Mouse (Mus musculus): ENCODE measurements at regions not wholly inside any gene's neighbourhood (a gene's known extent, or its start where the extent isn't known, plus 50 kb on each side); places are given as distances from the start of the nearest gene placed in this dataset.

DNA sequence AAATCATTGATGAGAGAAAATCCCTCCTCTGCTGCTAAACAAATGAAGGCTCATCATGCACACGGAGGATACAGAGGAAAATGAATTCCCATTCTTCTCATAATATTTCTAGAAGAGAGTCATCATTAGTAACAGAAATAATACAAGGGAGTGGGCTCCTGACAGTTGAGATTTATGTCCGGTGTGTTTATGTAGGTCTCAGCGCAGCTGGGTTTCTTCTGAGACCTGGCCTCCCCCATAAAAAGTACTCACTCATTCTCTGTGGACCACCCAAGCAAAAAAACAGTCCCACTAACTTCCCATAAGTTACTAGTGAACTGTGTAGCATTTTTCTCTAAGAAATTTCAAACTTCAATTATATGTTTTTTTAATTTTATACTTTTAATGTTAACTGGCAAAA lies 792.7 kb upstream of the Map3k7 start:
- DNase-seq (ENCODE audit: low spot score, missing footprints) (no peak), ATAC-seq (ENCODE audit: low FRiP score) (no peak)
- Histone ChIP-seq H3K9ac (ENCODE audit: low read length) (no peak overlapping the region), H3K4me1 (ENCODE audit: control insufficient read depth, insufficient read depth, low read length) (no peaks in the 10 kb centered on the region), H3K4me2 (no peak overlapping the region), H3K27ac (ENCODE audit: low read depth, low read length) (no peak overlapping the region), H3K4me3 (ENCODE audit: low read depth, low read length) (no peak overlapping the region), H3K27me3 (ENCODE audit: control insufficient read depth, insufficient read depth, low read length) (no peaks in the 10 kb centered on the region), H3K36me3 (ENCODE audit: control insufficient read depth, insufficient read depth, low read length) (no peaks in the 10 kb centered on the region), H3K9me3 (ENCODE audit: control insufficient read depth, low read length) (no peaks in the 10 kb centered on the region)
- WGBS, result 90% methylated on average over 3 of the region's 3 CpGs

DNA sequence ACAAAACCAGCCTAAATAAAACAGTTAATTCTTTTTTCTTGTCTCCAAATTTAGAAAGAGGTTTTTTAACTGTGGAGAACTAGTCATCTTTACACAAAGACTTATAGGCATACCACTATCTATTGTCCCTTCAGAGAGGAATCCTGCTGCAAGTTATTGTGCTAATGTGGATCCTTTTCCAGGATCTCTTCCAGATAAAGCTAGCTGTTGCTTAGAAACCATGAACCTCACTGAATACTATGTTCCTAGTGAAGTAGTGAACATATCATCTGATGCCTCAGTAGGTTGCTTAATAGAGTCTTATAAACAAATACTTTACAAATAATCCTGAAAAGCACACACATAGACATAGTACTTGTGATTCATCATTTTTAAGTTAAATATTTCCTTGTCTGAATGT lies 766.0 kb upstream of the Map3k7 start:
- no peaks in the 10 kb centered on the region for H3K36me3 ChIP-seq (ENCODE audit: control insufficient read depth, insufficient read depth, low read length)
- H3K27ac ChIP-seq (ENCODE audit: low read depth, low read length), result no peak overlapping the region
- no peak overlapping the region for H3K9ac ChIP-seq (ENCODE audit: low read length)
- H3K4me2 ChIP-seq, result no peak overlapping the region
- no peak for ATAC-seq (ENCODE audit: low FRiP score)
- no peaks in the 10 kb centered on the region for H3K27me3 ChIP-seq (ENCODE audit: control insufficient read depth, insufficient read depth, low read length)
- H3K4me1 ChIP-seq (ENCODE audit: control insufficient read depth, insufficient read depth, low read length), result no peaks in the 10 kb centered on the region
- H3K4me3 ChIP-seq (ENCODE audit: low read depth, low read length), result no peak overlapping the region
- H3K9me3 ChIP-seq (ENCODE audit: control insufficient read depth, low read length), result no peaks in the 10 kb centered on the region
- DNase-seq (ENCODE audit: low spot score, missing footprints), result no peak

DNA sequence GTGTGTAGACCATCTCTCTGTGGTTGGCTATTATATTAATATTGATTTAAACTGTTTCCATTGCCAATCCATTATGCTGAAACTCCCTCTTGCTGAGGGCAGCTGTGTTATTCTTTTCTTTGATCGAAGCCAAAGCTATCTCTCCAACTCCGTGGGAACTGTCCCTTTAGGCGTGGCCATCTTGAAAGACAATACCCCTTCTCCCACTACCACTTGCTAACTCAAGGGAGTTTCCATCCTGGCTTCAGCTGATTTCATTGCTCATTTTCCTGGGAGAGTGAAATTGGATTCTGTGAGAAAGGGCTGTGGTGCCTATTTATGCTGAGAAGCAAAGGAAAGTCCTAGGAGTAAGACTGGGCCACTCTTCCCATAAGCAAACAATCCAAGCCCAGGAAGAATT lies 760.6 kb upstream of the Map3k7 start:
- no peaks in the 10 kb centered on the region for H3K36me3 ChIP-seq (ENCODE audit: control insufficient read depth, insufficient read depth, low read length)
- H3K4me1 ChIP-seq (ENCODE audit: control insufficient read depth, insufficient read depth, low read length), result no peaks in the 10 kb centered on the region
- DNase-seq (ENCODE audit: low spot score, missing footprints), result no peak
- H3K4me2 ChIP-seq, result no peak overlapping the region
- no peak overlapping the region for H3K9ac ChIP-seq (ENCODE audit: low read length)
- ATAC-seq (ENCODE audit: low FRiP score), result no peak
- no peaks in the 10 kb centered on the region for H3K27me3 ChIP-seq (ENCODE audit: control insufficient read depth, insufficient read depth, low read length)
- H3K4me3 ChIP-seq (ENCODE audit: low read depth, low read length), result no peak overlapping the region
- no peak overlapping the region for H3K27ac ChIP-seq (ENCODE audit: low read depth, low read length)
- WGBS, result 73% methylated on average over 3 of the region's 3 CpGs
- no peaks in the 10 kb centered on the region for H3K9me3 ChIP-seq (ENCODE audit: control insufficient read depth, low read length)

GRCm38 (mm10) chr4:31205332-31205970 lies 758.4 kb upstream of the Map3k7 start:
- 91% methylated on average over 14 of the region's 14 CpGs for WGBS
- Histone ChIP-seq H3K27me3 (ENCODE audit: control insufficient read depth, insufficient read depth, low read length) (no peaks in the 10 kb centered on the region), H3K4me2 (no peak overlapping the region), H3K4me1 (ENCODE audit: control insufficient read depth, insufficient read depth, low read length) (no peaks in the 10 kb centered on the region), H3K4me3 (ENCODE audit: low read depth, low read length) (no peak overlapping the region), H3K9ac (ENCODE audit: low read length) (no peak overlapping the region), H3K9me3 (ENCODE audit: control insufficient read depth, low read length) (no peaks in the 10 kb centered on the region), H3K27ac (ENCODE audit: low read depth, low read length) (no peak overlapping the region), H3K36me3 (ENCODE audit: control insufficient read depth, insufficient read depth, low read length) (no peaks in the 10 kb centered on the region)
- ATAC-seq (ENCODE audit: low FRiP score) (no peak), DNase-seq (ENCODE audit: low spot score, missing footprints) (no peak)

DNA sequence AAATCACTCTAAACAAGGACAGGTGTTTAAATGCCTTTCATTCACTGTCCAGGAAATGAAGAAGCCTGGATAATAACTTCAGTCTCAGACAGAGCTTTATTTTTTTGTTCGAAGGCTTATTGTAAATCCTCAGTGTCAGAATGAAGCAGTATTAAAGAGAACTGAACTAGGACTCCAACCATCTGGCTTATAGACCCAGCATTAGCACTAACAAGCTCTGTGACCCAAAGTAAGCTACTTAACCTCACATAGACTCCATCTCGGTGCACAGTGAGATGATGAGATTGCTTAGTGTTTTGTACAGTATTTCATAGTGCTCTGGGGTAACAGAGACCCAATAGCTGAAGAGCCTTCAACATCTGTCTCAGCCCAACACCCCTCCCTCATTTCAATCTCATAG lies 738.2 kb upstream of the Map3k7 start:
- no peaks in the 10 kb centered on the region for H3K4me1 ChIP-seq (ENCODE audit: control insufficient read depth, insufficient read depth, low read length)
- H3K27ac ChIP-seq (ENCODE audit: low read depth, low read length), result no peak overlapping the region
- H3K9me3 ChIP-seq (ENCODE audit: control insufficient read depth, low read length), result no peaks in the 10 kb centered on the region
- DNase-seq (ENCODE audit: low spot score, missing footprints) (no peak), ATAC-seq (ENCODE audit: low FRiP score) (no peak)
- no peak overlapping the region for H3K4me2 ChIP-seq
- no peak overlapping the region for H3K9ac ChIP-seq (ENCODE audit: low read length)
- H3K4me3 ChIP-seq (ENCODE audit: low read depth, low read length), result no peak overlapping the region
- H3K27me3 ChIP-seq (ENCODE audit: control insufficient read depth, insufficient read depth, low read length), result no peaks in the 10 kb centered on the region
- 71% methylated on average over 2 of the region's 2 CpGs for WGBS
- no peaks in the 10 kb centered on the region for H3K36me3 ChIP-seq (ENCODE audit: control insufficient read depth, insufficient read depth, low read length)

GRCm38 (mm10) chr4:31268825-31269495 lies 694.9 kb upstream of the Map3k7 start:
- H3K4me2 ChIP-seq, result no peak overlapping the region
- H3K36me3 ChIP-seq (ENCODE audit: control insufficient read depth, insufficient read depth, low read length), result no peaks in the 10 kb centered on the region
- H3K27ac ChIP-seq (ENCODE audit: low read depth, low read length), result no peak overlapping the region
- no peak overlapping the region for H3K4me3 ChIP-seq (ENCODE audit: low read depth, low read length)
- 81% methylated on average over 3 of the region's 3 CpGs for WGBS
- H3K27me3 ChIP-seq (ENCODE audit: control insufficient read depth, insufficient read depth, low read length), result no peaks in the 10 kb centered on the region
- DNase-seq (ENCODE audit: low spot score, missing footprints) (no peak), ATAC-seq (ENCODE audit: low FRiP score) (no peak)
- H3K9me3 ChIP-seq (ENCODE audit: control insufficient read depth, low read length), result no peaks in the 10 kb centered on the region
- H3K9ac ChIP-seq (ENCODE audit: low read length), result no peak overlapping the region
- H3K4me1 ChIP-seq (ENCODE audit: control insufficient read depth, insufficient read depth, low read length), result no peaks in the 10 kb centered on the region

DNA sequence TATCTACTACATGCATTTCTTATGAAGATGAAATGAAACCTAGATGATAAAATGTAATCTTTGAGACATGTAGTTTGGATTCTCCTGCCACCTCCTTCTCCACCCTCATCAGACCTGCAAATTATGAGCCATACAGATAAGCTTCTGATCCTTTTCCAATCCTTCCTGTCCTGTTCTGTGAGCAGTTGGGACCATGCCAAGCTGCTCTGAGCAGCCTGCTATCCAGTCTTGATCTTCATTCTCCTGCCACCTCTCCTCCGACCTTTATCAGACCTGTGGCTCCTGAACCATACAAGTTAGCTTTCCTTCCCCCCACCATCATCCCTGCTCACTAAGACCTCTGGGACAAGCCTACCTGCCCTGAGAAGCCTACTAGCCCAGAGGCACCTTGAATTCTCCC lies 689.8 kb upstream of the Map3k7 start:
- H3K27ac ChIP-seq (ENCODE audit: low read depth, low read length), result no peak overlapping the region
- no peak for ATAC-seq (ENCODE audit: low FRiP score)
- H3K4me2 ChIP-seq, result no peak overlapping the region
- H3K4me1 ChIP-seq (ENCODE audit: control insufficient read depth, insufficient read depth, low read length), result no peaks in the 10 kb centered on the region
- H3K9me3 ChIP-seq (ENCODE audit: control insufficient read depth, low read length), result no peaks in the 10 kb centered on the region
- DNase-seq (ENCODE audit: low spot score, missing footprints), result no peak
- no peaks in the 10 kb centered on the region for H3K36me3 ChIP-seq (ENCODE audit: control insufficient read depth, insufficient read depth, low read length)
- no peaks in the 10 kb centered on the region for H3K27me3 ChIP-seq (ENCODE audit: control insufficient read depth, insufficient read depth, low read length)
- 88% methylated on average over 1 of the region's 1 CpGs for WGBS
- H3K9ac ChIP-seq (ENCODE audit: low read length), result no peak overlapping the region
- no peak overlapping the region for H3K4me3 ChIP-seq (ENCODE audit: low read depth, low read length)

GRCm38 (mm10) chr4:31290301-31290975 lies 673.5 kb upstream of the Map3k7 start:
- H3K27ac ChIP-seq (ENCODE audit: low read depth, low read length), result no peak overlapping the region

DNA sequence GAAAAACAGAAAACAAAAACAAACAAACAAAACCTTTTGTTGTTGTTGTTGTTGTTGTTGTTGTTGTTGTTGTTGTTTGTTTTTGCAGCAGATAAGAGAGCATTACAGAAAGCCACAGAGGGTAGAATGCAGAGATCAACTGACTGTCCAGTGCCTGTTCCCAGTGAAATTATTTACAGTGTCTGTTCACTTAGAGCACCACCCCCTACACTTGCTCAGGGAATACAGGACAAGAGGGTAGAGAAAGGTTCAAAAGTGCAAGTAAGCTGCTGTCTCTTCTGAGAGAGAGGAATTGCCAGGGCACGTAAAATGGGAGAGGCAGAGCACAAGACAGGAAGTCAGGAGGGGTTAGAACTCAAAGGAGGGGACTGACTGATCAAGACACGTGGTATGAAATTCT lies 670.1 kb upstream of the Map3k7 start:
- WGBS, result 71% methylated on average over 2 of the region's 2 CpGs
- H3K27me3 ChIP-seq (ENCODE audit: control insufficient read depth, insufficient read depth, low read length), result no peaks in the 10 kb centered on the region
- no peaks in the 10 kb centered on the region for H3K4me1 ChIP-seq (ENCODE audit: control insufficient read depth, insufficient read depth, low read length)
- no peak overlapping the region for H3K9ac ChIP-seq (ENCODE audit: low read length)
- H3K27ac ChIP-seq (ENCODE audit: low read depth, low read length), result no peak overlapping the region
- H3K36me3 ChIP-seq (ENCODE audit: control insufficient read depth, insufficient read depth, low read length), result no peaks in the 10 kb centered on the region
- no peak for DNase-seq (ENCODE audit: low spot score, missing footprints)
- no peak overlapping the region for H3K4me3 ChIP-seq (ENCODE audit: low read depth, low read length)
- ATAC-seq (ENCODE audit: low FRiP score), result no peak
- H3K4me2 ChIP-seq, result no peak overlapping the region
- H3K9me3 ChIP-seq (ENCODE audit: control insufficient read depth, low read length), result no peaks in the 10 kb centered on the region

More at GRCm38 (mm10) chr4:31290301-31290975, 673.5 kb upstream of the Map3k7 start:
- DNase-seq (ENCODE audit: low spot score, missing footprints) (no peak), ATAC-seq (ENCODE audit: low FRiP score) (no peak)
- H3K4me1 ChIP-seq (ENCODE audit: control insufficient read depth, insufficient read depth, low read length), result no peaks in the 10 kb centered on the region
- H3K9ac ChIP-seq (ENCODE audit: low read length), result no peak overlapping the region
- no peak overlapping the region for H3K4me2 ChIP-seq
- no peaks in the 10 kb centered on the region for H3K27me3 ChIP-seq (ENCODE audit: control insufficient read depth, insufficient read depth, low read length)
- WGBS, result 73% methylated on average over 5 of the region's 5 CpGs
- no peak overlapping the region for H3K4me3 ChIP-seq (ENCODE audit: low read depth, low read length)
- H3K36me3 ChIP-seq (ENCODE audit: control insufficient read depth, insufficient read depth, low read length), result no peaks in the 10 kb centered on the region
- no peaks in the 10 kb centered on the region for H3K9me3 ChIP-seq (ENCODE audit: control insufficient read depth, low read length)

Data from midbrain, embryonic 11.5 days (tissue).